Mouse (Mus musculus) cortical plate, adult 2 months (tissue): ENCODE results near the gene Dcaf11.

ENCODE experiments used
- CTCF ChIP-seq: fragments of 200-500 bp; IDR thresholded peaks from 2 replicates; pipeline ENCODE4 v1.5.1; 2011; ENCODE audit warnings: mild to moderate bottlenecking, control low read depth, low read length; ENCODE audit not compliant: insufficient read depth; ENCODE audit errors: extremely low read depth
- POLR2A ChIP-seq: fragments of 200-500 bp; IDR thresholded peaks from 2 replicates; pipeline ENCODE4 v1.6.1; 2011; ENCODE audit warnings: mild to moderate bottlenecking, low read length, control low read depth; ENCODE audit not compliant: insufficient read depth; ENCODE audit errors: extremely low read depth

GRCm38 (mm10) chr14:55563249-55563648 is 3.4 kb downstream of the Dcaf11 start:
- TF ChIP-seq POLR2A (no peak), CTCF (no peak)
